Mouse (Mus musculus) spleen, adult 2 months (tissue): ENCODE measurements around the gene Prkca. TPM values are rescaled to one million over a fixed set of nuclear protein-coding genes. Genes with fewer than 3 reads are reported as not detected.

Experiments
- DNase-seq, 2 experiments: peaks; one replicate each; pipeline versions ENCODE4 v3.0.0 to v3.0.0-alpha.2; 2012 to 2021; ENCODE audit warnings: low spot score in 2 of 2, low read depth in 1 of 2
- H3K27ac ChIP-seq: fragments of 200-500 bp; 2 replicates; pipeline ENCODE4 v1.5.1; 2012; ENCODE audit warnings: low read length, inconsistent platforms; ENCODE audit not compliant: insufficient read depth
- H3K27me3 ChIP-seq: fragments of 200-500 bp; 2 replicates; pipeline ENCODE4 v1.6.1; 2012; ENCODE audit warnings: mild to moderate bottlenecking, moderate library complexity, low read length, inconsistent platforms; ENCODE audit not compliant: control insufficient read depth, insufficient read depth
- H3K36me3 ChIP-seq: fragments of 200-500 bp; 2 replicates; pipeline ENCODE4 v1.6.1; 2012; ENCODE audit warnings: mild to moderate bottlenecking, low read length, inconsistent platforms; ENCODE audit not compliant: control insufficient read depth, insufficient read depth
- H3K4me1 ChIP-seq: fragments of 200-500 bp; 2 replicates; pipeline ENCODE4 v1.6.1; 2011; ENCODE audit warnings: inconsistent platforms; ENCODE audit not compliant: control insufficient read depth, insufficient read depth, insufficient read length
- H3K4me3 ChIP-seq: fragments of 200-500 bp; 2 replicates; pipeline ENCODE4 v1.5.1; 2011; ENCODE audit warnings: mild to moderate bottlenecking, inconsistent platforms; ENCODE audit not compliant: insufficient read depth, insufficient read length; ENCODE audit errors: extremely low read depth
- CTCF ChIP-seq: fragments of 200-500 bp; IDR thresholded peaks from 2 replicates; pipeline ENCODE4 v1.5.1; 2011; ENCODE audit warnings: mild to moderate bottlenecking, inconsistent platforms; ENCODE audit not compliant: insufficient read depth, insufficient read length, insufficient replicate concordance; ENCODE audit errors: extremely low read depth
- POLR2A ChIP-seq: fragments of 200-500 bp; IDR thresholded peaks from 2 replicates; pipeline ENCODE4 v1.6.1; 2011; ENCODE audit warnings: low read depth, low read length, inconsistent platforms
- WGBS: fragments of 180-500 bp; shearing (Covaris S2); methylation state at CpG from one replicate; pipeline ENCODE4 v1.1.7; 2018; 5-methylcytosine and 5-hydroxymethylcytosine counted together
- polyA plus RNA-seq: library from polyadenylated mRNA; depleted of rRNA; stranded (reverse); fragments of >200 nt; gene quantifications from 2 replicates; pipeline ENCODE4 v1.2.3, GENCODE M21; 2012

The Prkca gene
- polyA plus RNA-seq, 1 experiment = 8.4 TPM

GRCm38 (mm10) chr11:108311912-108312311, 31.8 kb downstream of the Prkca start:
- Histone ChIP-seq H3K27ac (no peak overlapping the region), H3K4me3 (no peak overlapping the region), H3K36me3 (no peaks in the 10 kb centered on the region), H3K4me1 (peaks cover 10% of the 10 kb centered on the region), H3K27me3 (no peaks in the 10 kb centered on the region)
- 3% methylated on average over 2 of the region's 2 CpGs for WGBS
- DNase-seq = no peak
- TF ChIP-seq POLR2A (no peak), CTCF (no peak)

- 92% methylated on average over 5 of the region's 5 CpGs for WGBS
- DNase-seq = no peak
- no peak for TF ChIP-seq POLR2A
- no peak for TF ChIP-seq CTCF
- H3K4me3 ChIP-seq = no peak overlapping the region
- no peaks in the 10 kb centered on the region for H3K27me3 ChIP-seq
- peaks cover 10% of the 10 kb centered on the region for H3K4me1 ChIP-seq
- no peaks in the 10 kb centered on the region for H3K36me3 ChIP-seq
- H3K27ac ChIP-seq = no peak overlapping the region
Observed at GRCm38 (mm10) chr11:108309791-108310190, 33.9 kb downstream of the Prkca start.

- H3K36me3 ChIP-seq = no peaks in the 10 kb centered on the region
- no peak overlapping the region for H3K4me3 ChIP-seq
- TF ChIP-seq POLR2A (no peak), CTCF (no peak)
- no peaks in the 10 kb centered on the region for H3K27me3 ChIP-seq
- no peak overlapping the region for H3K27ac ChIP-seq
- H3K4me1 ChIP-seq = peaks cover 10% of the 10 kb centered on the region
- no peak for DNase-seq
- WGBS = 89% methylated on average over 5 of the region's 5 CpGs
Observed at GRCm38 (mm10) chr11:108308253-108308652, 35.5 kb downstream of the Prkca start.

GRCm38 (mm10) chr11:108307258-108307657, 36.5 kb downstream of the Prkca start:
- TF ChIP-seq POLR2A = no peak
- no peak for TF ChIP-seq CTCF
- Histone ChIP-seq H3K4me1 (peaks cover 5% of the 10 kb centered on the region; the same call in 1 of the 2 replicates), H3K36me3 (no peaks in the 10 kb centered on the region), H3K27ac (no peak overlapping the region), H3K27me3 (no peaks in the 10 kb centered on the region), H3K4me3 (no peak overlapping the region)
- WGBS = 86% methylated on average over 7 of the region's 7 CpGs
- no peak for DNase-seq

- TF ChIP-seq CTCF = no peak
- TF ChIP-seq POLR2A = no peak
- no peak overlapping the region for H3K4me3 ChIP-seq
- H3K27me3 ChIP-seq = no peaks in the 10 kb centered on the region
- 91% methylated on average over 4 of the region's 4 CpGs for WGBS
- H3K36me3 ChIP-seq = no peaks in the 10 kb centered on the region
- no peaks in the 10 kb centered on the region for H3K4me1 ChIP-seq
- no peak overlapping the region for H3K27ac ChIP-seq
- DNase-seq = no peak
Observed at GRCm38 (mm10) chr11:108303787-108304186, 39.9 kb downstream of the Prkca start.

GRCm38 (mm10) chr11:108301796-108302490, 41.8 kb downstream of the Prkca start:
- TF ChIP-seq POLR2A (no peak), CTCF (no peak)
- no peak for DNase-seq
- no peaks in the 10 kb centered on the region for H3K4me1 ChIP-seq
- no peaks in the 10 kb centered on the region for H3K27me3 ChIP-seq
- WGBS = 87% methylated on average over 10 of the region's 10 CpGs
- no peak overlapping the region for H3K4me3 ChIP-seq
- no peaks in the 10 kb centered on the region for H3K36me3 ChIP-seq
- no peak overlapping the region for H3K27ac ChIP-seq

GRCm38 (mm10) chr11:108301036-108301435, 42.7 kb downstream of the Prkca start:
- Histone ChIP-seq H3K4me1 (no peaks in the 10 kb centered on the region), H3K36me3 (no peaks in the 10 kb centered on the region), H3K4me3 (no peak overlapping the region), H3K27me3 (no peaks in the 10 kb centered on the region), H3K27ac (no peak overlapping the region)
- 93% methylated on average over 6 of the region's 6 CpGs for WGBS
- TF ChIP-seq CTCF = no peak
- TF ChIP-seq POLR2A = no peak
- DNase-seq = no peak
